Mouse (Mus musculus) bone marrow macrophage, adult 2 months (primary cell): ENCODE measurements around the gene Wdsub1.

Source experiments
- CTCF ChIP-seq: IDR thresholded peaks from 2 replicates; pipeline ENCODE4 v1.5.1; 2012; ENCODE audit warnings: low read depth, mild to moderate bottlenecking, low read length, moderate library complexity
- POLR2A ChIP-seq: IDR thresholded peaks from 2 replicates; pipeline ENCODE4 v1.6.1; 2012; ENCODE audit warnings: mild to moderate bottlenecking, low read depth, low read length, borderline replicate concordance

DNA sequence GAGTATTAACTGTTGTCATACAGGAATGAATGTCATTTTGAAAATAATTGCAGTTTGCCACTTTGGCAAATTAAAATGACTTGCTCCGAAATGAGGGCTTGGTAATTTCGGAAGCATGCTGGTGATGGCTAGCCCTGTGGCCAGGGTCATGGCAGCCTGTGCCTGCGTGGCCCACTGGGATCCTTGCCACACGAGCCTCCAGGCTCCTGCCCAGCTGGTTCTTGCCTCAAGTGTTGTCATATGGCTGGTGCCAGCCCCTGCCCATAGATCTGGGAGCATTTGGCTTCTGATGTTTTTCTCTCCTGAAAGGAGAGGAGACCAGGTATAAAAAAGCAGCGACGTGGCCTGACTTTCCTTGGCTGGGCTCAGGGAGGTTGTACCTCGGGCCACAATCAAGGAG, 72.4 kb downstream of the Wdsub1 start:
- no peak for TF ChIP-seq POLR2A
- TF ChIP-seq CTCF = no peak
